Mouse (Mus musculus) embryo, embryonic 10 days (tissue): ENCODE results near the gene Klhl29.

ENCODE experiments used
- DNase-seq: peaks from one replicate; pipeline ENCODE4 v3.0.0-alpha.2; 2015; ENCODE audit warnings: low spot score

Klhl29 gene

DNA sequence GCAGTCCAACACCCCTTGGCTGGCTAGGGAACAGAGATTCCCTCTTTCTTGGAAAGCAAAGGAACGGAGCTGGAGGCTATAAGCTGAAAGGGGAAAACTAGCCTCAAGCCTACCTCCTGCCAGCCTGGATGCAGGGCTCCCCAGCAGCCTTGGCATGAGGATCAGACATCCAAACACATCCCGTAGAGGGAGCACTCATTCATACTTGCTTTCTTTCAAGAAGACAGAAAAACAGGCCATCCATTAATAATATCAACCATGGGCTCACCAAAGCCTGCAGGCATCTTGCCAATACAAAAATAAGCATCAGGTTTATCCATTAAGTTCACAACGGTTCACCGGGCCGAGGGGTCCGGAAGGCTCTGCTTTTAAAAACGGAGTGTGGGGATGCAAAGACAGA lies 79.1 kb downstream of the Klhl29 start:
- no peak for DNase-seq

DNA sequence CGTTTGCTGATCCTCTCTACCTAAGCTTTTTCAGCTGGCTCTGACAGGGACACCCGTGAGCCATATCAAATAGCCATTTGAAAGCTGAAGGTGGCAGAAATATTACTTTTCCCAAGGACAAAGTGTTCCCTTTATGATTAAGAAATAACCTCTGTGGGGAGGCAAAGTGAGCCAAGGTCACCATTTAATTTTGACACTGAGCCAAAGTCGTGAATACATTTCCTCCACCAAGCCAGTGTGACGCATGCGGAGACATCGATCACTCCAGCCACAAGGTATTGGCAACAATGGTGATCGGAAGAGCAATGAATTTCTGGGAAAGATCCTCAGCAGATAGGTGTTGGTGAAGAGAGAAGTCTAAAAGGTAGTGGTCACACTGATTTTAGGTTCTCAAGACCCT lies 83.2 kb downstream of the Klhl29 start:
- DNase-seq: no peak

DNA sequence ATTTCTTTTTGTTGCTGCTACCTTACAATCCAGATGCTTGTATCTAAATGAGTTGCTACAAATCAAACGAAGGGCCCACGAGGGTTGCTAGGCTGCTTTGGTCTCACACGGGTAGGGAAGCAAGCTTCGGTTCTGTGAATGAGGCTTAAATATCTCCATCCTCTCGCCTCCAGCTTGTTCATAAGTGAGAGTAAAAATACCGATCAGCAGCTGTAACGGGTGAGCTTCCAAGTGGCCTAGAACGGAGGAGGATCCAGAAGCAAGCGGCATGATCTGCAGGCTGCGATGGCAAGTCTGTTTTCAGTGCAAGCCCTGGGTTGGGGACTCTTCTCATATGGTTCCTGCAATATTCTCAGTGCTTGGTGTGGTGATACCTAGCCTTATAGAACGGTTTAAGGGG lies 89.9 kb downstream of the Klhl29 start:
- DNase-seq: no peak

DNA sequence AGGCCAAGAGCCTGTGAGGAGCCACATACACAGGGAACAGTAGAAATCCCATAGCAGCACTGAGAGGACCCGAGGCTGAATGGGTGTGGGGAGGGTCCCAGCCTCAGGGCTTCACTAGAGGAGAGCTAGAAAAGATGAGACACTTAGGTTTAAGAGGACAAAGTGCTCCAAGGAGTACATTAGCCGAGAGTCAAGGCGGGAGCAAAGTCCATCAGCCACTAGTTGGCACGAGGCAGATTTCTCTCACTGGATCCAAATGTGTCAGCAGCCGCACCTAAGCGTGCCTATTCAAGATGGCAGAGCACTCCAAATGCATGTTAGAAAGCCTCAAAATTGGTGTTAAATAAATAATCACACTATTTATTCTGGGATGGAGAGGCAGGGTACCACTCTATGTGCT lies 90.5 kb downstream of the Klhl29 start:
- DNase-seq: no peak

DNA sequence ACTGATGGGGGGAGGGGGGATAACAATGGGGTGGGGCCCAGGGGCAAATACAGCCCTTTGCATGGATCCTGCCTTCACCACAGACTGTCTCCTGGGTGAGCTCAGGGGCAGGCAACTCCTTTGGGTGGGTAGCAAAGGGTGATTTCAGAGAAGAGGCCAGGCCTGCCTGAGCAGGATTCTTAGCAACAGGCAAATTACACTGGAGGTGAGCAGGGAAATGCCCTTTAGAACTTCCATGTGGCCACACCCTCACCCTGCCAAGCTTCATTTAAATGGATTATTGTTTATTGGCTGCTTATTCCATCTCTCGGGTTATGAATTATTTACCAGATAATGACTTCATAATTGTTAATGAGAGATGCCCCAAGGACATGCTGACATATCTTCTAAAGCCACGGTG lies 91.8 kb downstream of the Klhl29 start:
- no peak for DNase-seq

DNA sequence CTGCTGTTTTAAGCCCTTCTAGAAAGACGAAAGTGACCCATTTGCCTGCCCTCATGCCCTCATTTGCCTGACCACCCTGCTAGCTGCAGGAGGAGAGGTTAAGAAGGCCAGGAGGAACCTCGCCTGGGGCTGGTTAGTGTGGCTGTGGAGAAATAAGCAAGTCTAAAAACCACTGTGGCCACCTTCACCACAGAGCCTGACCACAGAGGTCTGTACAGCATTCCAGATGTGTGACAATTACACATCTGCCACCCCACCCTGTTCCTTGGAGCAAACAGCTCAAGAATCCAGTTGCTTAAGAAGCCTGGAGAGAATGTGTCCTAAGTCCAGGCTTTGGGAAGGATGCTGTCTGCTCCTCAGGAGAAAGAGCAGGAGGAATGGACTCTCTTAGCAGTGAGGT lies 92.9 kb downstream of the Klhl29 start:
- no peak for DNase-seq

DNA sequence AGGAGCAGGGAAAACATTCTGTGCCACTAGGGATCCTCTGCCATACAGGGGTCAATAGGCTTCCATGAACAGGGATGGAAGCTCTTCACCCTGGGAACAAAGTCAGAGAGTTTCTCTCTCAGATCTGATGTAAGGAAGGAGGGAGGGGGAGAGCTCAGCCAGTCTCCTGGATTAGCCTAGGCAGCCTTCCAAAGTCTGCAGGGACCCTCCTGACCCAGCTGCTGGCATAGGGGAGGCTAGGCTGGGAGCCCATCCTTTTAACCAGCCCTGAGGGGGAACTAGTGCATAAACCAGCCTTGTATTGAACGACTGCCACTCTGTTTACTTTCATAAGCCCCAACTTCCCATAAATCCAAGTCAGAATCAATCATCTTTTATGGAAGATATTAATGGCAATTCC lies 95.6 kb downstream of the Klhl29 start:
- no peak for DNase-seq

DNA sequence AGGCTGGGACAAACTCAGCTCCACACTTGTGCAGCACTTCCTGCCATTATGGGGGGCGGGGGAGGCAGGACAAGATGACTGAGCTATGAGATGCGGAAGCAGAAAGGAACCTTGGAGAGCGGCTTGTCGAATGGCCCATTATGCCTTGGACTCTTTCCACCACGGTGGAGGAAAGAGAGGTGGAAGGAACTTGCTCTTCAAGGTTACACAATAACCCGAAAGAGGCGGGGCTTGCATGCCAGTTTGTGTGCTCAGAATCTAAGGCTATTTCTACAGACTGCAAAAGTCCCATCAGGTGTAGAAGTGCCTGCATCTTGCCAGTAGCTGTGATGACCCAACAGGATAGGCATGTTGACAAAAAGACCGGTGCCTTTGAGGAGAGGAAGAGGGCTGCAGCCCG lies 98.5 kb downstream of the Klhl29 start:
- no peak for DNase-seq

DNA sequence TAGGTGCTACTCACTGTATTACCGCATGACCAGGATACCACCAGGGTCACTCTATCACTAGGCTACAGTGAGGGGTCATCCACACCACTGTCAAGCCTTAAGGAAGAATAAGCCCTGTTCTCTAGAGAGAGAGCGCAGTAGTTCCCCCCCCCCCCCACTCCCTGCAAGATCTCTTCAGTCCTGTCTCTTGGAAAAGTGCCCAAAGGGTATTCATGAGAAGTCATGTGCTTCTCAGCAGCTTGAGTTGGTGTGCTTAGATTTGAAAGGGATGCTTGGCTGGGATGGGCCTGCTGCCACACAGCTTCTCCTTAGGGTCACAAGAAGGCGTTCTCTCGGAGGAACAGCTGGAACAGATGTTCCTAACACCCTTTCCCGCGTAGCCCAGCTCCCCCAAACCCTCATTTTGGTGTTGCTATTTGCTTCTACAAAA lies 100.0 kb downstream of the Klhl29 start:
- DNase-seq: no peak

DNA sequence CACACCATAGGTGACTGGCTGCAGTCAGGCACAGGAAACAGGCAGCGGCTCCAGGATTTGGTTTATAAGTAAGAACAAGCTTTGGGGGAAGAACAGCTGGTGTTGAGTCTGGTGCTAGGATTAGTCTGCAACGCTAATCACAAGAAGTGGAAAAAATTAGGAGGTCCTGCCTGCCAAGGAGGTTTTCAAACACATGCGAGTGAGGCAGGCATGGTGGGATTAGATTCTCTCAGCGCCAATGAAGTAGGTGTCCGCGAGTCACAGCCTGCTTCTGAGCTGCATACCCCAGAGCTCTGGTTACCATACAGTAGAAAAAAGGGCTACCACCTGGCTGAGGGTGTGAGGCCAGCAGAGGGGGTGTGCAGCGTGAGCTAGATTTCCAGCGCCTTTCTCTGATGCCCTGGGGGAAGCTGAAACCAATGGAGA lies 101.0 kb downstream of the Klhl29 start:
- DNase-seq: no peak

DNA sequence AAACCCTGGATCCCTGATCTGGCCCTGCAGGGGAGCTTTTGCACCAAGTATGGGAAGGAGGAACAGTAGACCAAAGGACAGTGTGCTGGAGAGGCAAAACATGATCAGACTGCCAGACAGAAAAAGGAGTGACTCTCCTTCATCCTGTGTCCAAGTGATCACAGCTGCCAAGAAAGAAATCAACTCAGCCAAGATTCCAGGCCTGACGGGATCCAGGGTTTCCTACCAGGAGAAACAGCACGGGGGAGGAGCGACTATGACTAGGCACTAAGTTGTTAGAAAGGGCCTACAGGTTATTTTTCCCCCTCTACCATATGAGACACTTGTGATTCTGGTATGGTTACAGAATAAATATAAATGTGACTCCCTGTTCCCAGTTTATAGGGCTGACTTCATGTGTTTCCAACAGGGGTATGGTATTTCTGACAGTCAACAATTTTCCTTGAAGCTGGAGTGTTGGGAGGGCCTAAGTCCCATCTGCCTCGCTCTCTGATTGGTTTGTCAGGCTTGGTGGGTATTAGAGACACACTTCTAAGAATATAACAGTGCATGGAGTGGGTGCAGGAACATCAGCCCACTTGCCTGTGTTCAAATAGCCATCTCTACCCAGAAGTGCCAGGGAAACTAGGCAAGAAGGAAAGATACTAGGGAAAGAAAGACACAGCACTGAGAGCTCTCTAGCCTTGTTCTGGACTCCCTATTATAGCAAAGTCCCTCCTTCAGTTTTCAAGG lies 102.0 kb downstream of the Klhl29 start:
- DNase-seq: no peak

DNA sequence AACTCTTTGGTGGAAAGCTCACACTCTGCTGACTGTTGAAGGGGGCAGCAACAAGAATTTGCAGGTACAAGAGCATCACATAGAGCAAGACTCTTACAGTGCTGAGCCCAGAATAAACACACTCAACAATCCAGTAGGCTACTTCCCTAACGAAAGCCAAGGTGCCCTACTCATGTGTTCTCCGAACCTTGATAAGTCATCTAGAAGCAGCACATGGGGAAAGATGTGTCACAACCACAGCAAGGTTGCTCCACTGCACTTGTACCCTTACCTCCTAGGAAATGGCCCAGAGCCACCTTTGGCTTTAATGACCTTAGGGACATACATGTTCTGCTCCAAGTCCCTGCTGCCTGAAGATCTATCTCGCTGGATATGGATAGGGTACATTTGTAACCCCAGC lies 105.0 kb downstream of the Klhl29 start:
- no peak for DNase-seq

DNA sequence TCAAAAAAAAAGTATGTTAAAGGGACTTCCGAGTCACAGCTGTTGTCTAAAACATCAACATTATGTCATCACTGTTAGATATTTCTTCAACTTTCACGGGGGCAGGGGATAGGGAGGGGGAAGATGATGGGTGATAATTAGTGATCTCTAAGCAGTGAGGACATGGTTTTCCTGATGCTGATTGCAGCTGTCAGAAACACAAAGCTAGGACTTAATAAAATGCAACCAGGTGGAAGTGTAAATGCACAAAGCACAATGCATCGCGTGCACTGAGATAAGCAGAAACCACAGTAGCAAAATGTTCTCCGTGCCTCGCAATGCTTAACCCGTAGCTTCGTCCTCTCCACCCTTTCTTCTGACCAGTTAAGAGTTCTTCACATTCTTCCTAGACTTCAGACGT lies 105.5 kb downstream of the Klhl29 start:
- no peak for DNase-seq

DNA sequence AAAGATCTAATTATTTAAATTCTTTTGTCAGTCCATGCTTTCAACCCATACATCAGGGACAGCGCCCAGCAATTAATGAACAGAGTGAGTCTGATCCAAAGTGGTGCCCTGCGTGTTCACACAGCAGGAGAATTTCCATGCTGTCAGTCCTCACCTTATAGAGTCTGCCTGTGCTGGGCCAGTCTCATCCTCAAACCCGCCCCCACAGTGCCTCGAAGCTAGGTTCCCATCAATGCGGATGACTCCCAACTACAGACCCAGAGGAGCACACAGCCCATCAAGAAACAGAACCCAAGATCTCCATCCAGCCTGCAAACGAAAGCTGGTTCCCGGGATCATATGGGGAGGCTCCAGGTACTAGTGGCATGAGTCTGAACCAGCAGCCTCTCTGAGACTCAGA lies 106.4 kb downstream of the Klhl29 start:
- DNase-seq: no peak

DNA sequence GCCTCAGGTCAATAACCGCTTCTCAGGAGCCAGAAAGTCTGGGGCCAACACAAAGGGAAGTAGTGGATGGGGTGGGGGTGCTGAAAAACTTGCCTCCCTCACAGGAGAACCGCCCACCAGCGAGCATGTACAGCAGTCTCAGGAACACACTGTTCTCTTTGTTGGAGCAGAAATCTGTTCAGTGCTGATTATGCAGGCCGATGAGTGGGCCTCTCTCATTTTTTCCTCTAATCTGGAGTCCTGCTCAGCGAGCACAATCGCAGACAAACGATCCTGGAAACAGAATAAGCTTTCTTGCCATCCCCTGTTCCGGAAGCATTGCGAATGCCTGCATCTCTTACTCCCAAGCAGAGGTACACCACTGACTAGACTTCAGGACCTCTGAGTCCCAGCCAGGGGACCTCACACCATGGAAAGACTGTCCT lies 107.3 kb downstream of the Klhl29 start:
- DNase-seq: peak; percentile 44

DNA sequence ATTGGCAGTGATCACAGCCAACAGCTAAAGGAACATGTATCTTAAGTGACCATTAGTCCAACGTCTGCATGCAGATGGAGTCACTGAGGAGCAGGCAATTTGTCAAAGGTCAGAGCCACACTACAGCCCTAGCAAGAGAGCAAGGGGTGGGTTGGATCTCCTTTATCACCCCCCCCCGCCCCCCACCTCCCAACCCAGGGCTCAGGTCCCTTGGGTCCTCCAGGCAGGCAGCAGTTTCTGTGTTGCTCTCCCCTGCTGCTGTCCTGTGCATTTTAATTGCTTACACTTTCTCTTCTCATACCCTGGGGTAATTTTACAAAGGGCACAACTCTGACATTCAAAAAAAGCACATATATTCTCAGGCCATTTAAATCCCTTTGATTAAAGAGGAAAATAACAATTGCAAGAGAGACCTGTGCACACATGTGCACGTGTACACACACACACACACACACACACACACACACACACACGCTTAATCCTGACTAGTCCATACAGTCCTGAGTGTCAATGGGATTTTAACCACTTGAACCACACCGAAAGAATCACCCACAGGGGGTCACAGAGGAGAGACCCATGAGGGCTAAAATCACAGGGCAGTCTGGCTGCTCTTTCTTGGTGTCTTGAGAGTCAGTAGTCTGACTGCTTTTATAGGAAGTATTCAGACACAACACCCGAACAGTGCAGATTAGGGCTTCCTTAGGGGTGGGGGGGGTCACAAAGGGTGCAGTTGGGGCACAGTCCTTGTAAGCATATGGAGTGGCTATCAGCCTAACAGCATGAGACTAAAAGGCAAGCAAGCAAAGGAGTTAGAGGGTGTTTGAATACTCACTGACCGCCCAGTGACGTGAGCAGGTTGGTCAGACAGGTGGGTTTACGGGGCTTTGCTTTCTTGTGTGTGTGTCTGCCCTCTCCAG lies 108.0 kb downstream of the Klhl29 start:
- DNase-seq: no peak

DNA sequence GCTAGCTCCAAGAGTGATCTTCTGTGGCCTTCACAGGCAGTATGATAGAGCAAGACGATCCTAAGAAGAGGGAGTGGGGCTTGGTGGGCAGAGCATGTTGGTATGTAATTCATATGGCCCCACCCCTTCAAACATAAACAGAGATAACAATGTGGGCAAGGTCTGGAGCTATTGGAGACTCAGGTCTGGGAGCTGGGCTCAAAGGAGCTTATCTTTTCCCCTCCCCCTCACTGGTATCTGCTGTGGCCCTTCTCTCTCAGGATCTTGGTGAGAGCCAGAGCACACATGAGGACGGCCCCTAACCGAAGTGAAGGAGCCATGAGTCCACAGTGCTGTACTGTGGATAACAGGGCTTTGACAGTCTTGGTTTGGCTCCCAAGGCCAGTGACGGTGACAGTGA lies 108.7 kb downstream of the Klhl29 start:
- DNase-seq: no peak

DNA sequence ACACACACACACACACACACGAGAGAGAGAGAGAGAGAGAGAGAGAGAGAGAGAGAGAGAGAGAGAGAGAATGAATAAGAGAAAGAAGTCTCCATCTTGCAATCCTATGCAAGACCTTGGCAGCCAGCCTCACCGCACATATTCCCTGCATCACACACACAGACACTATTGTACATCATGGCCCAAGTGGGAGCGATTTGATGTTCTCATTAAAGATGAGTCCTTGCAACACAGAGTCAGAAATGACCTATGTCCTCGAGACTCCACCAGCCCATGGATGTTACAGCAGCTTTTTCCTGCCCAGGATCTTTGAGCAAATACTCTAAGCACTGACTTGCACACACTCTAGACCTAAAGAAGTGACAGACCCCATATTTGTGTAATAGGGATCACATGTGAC lies 114.0 kb downstream of the Klhl29 start:
- no peak for DNase-seq

DNA sequence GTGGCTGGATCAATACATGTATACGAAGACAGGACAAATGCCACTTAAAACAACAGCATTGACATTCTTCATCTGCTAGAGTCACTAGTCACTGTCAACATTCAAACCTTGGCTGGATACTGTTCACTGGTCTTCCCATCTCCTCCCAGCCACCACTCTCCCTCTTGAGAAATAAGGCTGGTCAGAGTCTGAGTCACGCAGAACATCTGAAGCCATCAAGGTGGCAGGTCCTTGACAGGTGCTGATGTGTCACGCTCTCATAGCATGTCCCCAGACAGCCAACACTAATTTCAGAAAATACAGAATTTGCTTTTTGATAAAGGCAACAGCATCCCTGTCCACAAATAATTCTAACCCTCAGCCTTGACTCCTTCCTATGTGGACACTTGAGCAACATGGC lies 116.7 kb downstream of the Klhl29 start:
- no peak for DNase-seq

DNA sequence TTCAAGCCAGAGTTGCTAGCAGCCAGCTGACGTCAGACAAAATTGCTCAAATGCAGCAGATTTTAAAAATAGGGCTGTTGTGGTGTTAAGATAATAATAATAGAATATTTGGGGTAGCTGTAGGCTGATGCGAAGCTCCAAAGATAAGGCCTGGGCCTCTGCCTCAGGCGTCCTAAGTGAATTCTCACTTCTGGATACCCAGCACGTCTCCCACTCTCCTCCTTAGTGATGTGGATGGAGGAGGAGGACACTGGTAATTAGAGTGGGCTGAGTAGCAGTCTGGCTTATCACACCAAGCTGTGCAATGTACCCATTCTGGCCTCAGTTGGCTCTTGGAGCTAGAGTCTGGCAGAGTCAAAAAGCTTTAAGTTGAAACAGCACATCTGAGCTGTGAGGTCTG lies 118.3 kb downstream of the Klhl29 start:
- no peak for DNase-seq

DNA sequence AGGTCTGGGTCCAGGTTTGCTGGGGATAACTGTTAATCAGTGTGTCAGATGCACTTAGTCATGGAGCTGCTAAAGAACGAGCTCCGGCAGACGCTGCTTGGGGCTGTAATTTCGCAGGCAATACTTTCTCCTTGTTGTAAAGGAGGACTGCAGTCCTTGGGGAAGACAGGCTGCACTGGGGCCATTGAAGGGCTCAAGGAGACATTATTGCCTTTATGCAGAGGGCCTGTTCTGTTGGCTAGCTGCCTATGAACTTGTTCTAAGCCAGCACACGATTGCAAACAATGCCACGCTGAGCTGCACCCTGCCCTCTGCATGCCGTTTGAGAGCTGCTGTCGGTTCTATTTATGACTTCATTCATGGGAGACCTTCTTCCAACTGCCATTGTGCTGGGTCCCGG lies 120.4 kb downstream of the Klhl29 start:
- no peak for DNase-seq

DNA sequence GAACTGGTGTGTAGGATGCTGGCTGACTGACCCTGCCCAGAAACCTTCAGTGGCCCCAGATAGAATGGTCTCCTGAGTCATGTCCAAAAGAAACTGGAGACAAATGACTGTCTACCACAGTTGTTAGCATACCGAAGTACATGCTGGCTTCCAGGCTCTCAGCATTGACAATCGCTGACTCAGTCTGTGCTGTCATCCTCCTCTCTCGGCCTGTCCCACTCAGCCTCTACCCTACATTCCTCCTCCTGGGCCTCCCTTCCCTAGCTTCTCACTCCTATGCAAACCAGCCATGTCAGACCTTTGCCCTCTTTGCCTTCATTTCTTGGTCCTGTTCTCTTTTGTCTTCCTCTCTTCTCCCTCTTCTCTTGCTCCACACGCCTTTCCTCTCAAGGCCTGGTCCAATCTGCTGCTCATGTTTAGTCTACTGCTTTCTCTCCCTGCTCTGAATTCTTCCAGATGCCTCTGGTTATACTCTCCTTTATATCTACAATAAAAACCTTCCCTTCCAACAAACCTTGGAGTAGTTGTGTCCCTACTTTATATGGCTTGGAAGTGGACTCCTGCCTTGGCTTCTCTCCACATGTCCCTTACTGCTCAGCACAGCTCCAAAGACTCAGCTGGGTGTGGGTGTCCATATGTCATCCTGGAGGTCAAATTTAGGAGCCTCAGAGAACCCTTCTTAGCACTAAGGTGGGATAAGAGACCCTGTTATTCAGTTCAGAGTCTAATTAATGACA lies 121.1 kb downstream of the Klhl29 start:
- no peak for DNase-seq
